Mouse (Mus musculus) lung, adult 2 months (tissue): ENCODE measurements at regions not wholly inside any gene's neighbourhood (a gene's known extent, or its start where the extent isn't known, plus 50 kb on each side); places are given as distances from the start of the nearest gene placed in this dataset.

Source experiments
- DNase-seq: peaks from one replicate; pipeline ENCODE4 v3.0.0; 2022
- H3K4me1 ChIP-seq: fragments of 200-500 bp; 2 replicates; pipeline ENCODE4 v1.6.1; 2011; ENCODE audit warnings: low read length; ENCODE audit not compliant: control insufficient read depth, insufficient read depth
- H3K4me3 ChIP-seq: fragments of 200-500 bp; replicated peaks from 2 replicates; pipeline ENCODE3; 2011; ENCODE audit warnings: low read depth, mild to moderate bottlenecking, control low read depth, low read length; ENCODE audit errors: extremely low read depth
- CTCF ChIP-seq: fragments of 200-500 bp; IDR thresholded peaks from 2 replicates; pipeline ENCODE4 v1.5.1; 2011; ENCODE audit warnings: mild to moderate bottlenecking, low read length, control low read depth; ENCODE audit not compliant: insufficient read depth
- POLR2A ChIP-seq: fragments of 200-500 bp; IDR thresholded peaks from 2 replicates; pipeline ENCODE4 v1.6.1; 2011; ENCODE audit warnings: low read depth, mild to moderate bottlenecking, control low read depth, low read length, borderline replicate concordance; ENCODE audit errors: extremely low read depth
- WGBS: fragments of 180-500 bp; shearing (Covaris S2); methylation state at CpG from one replicate; pipeline ENCODE4 v1.1.7; 2018; 5-methylcytosine and 5-hydroxymethylcytosine counted together

DNA sequence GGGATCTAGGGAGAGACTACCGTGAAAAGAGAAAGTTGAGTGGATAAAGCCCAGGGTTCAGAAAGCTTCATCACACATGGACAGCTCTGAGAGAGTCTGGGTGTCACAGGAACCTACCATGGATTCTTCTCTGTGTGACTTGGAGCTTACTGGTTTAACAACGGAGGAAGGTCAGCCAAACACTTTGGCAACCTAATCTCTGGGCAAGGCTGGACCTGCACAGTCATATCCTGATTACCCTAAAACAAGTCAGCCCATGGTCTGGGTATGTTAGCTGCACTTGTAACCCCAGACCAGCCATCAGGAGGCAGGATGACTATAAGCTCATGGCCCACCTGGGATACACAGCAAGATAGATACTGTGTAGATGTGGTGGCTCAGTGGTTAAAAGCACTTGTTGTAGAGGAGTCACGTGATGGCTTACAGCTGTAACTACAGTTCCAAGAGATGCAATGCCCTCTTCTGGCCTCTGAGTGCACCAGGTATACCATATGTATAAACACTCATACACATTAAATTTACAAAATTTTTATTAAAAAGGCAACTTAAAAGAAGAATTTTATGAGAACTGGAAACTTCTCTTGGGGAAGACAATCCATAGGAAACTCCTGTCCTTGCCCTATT lies 85.0 kb upstream of the Serbp1 start:
- Histone ChIP-seq H3K4me3 (no peak overlapping the region), H3K4me1 (0 out of 2 replicates have a peak, but pooled peaks cover 2% of the 10 kb centered on the region)
- TF ChIP-seq CTCF (no peak), POLR2A (no peak)
- no peak for DNase-seq
- WGBS, result 62% methylated on average over 3 of the region's 3 CpGs

DNA sequence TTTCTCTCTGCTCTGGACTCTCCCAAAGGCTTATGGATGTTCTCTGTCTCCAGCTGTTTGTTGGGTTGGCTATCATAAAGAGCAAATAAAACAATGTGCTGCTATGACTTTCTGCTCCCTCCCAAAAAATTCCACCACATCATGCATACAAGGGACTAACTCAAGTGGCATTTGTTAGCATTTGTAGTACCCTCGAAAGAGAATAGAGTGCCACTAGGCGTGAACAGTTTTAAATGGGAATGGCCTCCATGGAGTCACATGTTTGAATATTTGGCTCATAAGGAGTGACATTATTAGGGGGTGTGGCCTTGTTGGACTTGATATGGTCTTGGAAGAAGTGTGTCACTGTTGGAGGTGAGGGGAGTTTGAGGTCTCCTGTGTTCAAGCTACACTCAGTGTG lies 86.5 kb upstream of the Serbp1 start:
- WGBS, result 67% methylated on average over 2 of the region's 2 CpGs
- TF ChIP-seq POLR2A (no peak), CTCF (no peak)

DNA sequence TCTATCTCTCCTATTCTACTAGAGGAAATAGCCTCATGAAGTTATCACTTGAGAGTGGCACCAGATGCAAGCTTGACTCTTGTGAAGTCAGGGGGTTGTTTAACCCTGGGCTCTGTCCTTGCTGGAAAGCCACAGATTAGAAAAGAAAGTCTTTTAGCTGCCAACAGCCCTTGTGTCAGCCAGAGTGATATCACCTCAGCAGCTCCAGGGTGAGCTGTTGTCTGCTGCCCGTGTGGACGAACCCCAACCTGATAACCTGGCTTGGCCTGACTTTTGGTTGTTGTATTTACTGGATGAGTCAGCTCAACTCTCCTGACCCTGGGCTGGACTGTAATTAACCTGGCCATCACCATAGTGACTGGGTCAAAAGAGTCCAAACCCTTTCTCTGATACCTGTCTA lies 88.6 kb upstream of the Serbp1 start:
- WGBS, result 46% methylated on average over 2 of the region's 2 CpGs
- peaks cover 2% of the 10 kb centered on the region; the same call in 1 of the 2 replicates for H3K4me1 ChIP-seq
- TF ChIP-seq CTCF, result no peak
- TF ChIP-seq POLR2A, result no peak
- DNase-seq, result no peak
- H3K4me3 ChIP-seq, result no peak overlapping the region

More for the DNA sequence above, 86.5 kb upstream of the Serbp1 start:
- Histone ChIP-seq H3K4me1 (0 out of 2 replicates have a peak, but pooled peaks cover 2% of the 10 kb centered on the region), H3K4me3 (no peak overlapping the region)
- DNase-seq, result no peak

DNA sequence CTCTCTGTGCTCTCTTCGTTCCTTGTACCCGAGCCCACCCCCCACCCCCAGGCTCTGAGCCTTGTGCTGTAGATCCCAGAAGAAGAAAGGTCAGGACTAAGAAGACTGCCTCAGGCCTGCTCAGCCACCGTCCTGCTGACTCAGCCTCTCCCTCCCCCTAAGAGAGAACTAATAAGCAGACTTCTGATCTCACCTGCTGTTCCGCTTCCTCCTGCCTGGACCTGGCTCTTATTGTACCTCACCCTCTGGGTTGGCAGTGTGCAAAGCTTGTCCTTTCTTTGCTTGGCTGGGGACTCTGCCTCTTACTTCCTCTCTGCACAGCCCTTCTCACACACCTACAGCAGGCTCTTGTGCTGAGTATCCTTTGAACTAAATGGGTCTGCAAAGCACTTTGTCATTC lies 91.3 kb upstream of the Serbp1 start:
- Histone ChIP-seq H3K4me1 (peaks cover 1% of the 10 kb centered on the region; the same call in 1 of the 2 replicates), H3K4me3 (no peak overlapping the region)
- no peak for DNase-seq
- TF ChIP-seq CTCF (no peak), POLR2A (no peak)
- WGBS, result 52% methylated on average over 4 of the region's 4 CpGs

DNA sequence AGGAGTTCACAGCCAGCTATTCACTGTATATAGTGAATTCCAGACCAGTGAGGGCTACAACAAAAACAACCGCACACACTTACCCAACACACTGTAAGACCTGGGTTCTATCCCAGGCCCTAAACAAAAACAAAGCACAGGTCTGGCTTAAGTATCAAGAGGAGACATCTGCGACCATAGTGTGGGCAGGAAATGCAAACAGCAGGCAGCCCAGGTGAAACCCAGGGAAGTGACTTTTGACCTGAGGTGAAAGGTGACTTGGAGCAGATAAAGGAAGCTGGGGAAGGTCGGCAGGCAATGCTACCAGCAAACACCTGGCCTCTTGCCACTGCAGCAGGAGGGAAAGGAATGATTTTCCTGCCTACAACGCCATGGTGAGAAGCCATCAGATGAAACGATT lies 92.0 kb upstream of the Serbp1 start:
- no peak for DNase-seq
- WGBS, result 34% methylated on average over 5 of the region's 5 CpGs
- Histone ChIP-seq H3K4me1 (no peaks in the 10 kb centered on the region; the same call in 1 of the 2 replicates), H3K4me3 (no peak overlapping the region)
- TF ChIP-seq CTCF (no peak), POLR2A (no peak)

DNA sequence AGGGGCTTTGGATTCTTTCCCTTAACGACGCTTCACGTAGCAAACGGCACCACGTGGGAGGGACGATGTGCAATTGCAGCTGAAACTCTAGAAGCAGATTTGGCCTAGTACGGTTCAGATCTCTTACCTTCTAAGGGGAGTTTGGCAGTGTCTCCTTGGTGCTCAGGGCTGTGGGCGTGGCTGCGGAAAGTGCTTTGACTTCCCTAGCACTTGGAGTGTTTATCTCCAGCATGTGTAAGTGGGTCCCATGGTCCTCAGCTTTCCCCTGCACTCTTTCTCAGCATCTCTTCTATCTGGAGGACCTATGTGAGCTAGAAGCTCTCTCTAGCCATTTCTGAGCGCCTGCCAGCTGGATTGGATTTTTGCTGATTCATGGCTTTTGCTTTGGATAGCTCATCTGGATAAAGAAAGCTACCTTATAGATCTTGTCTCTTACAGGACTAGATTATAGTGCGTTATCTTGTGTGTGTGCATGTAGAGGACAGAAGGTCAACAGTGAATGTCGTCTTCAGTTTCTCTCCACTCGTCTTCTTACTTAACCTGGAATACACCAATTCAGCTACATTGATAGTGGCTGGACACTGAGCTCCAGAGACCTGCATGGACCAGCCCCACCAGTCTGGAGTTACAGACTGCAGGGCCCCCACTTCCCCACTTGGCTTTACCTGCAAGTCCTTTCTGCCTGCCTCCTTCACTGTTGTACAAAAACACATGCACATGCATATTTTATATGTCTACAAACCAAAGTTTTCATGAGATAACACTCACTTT lies 92.8 kb upstream of the Serbp1 start:
- TF ChIP-seq POLR2A (no peak), CTCF (no peak)
- no peaks in the 10 kb centered on the region; the same call in 1 of the 2 replicates for H3K4me1 ChIP-seq
- H3K4me3 ChIP-seq, result no peak overlapping the region
- 58% methylated on average over 13 of the region's 13 CpGs for WGBS
- peak; percentile 55 for DNase-seq

DNA sequence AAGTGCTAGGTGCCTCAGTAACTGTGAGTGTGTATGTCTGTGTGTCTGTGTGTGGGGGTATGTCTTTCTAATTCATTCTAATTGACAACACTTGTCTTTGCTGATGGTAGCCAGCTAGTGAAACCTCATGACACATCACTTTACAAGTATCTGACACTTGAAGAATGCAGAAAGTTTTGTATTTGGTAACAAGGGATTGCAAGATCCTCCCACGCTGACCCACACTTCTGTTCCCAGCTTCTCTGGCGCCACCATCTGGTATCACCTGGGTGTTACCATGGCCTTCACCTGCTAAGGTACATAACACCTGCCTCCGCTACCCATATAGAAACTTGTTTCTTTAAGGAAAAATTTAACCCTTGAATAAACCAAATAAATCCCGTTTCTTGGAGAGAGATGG lies 95.8 kb upstream of the Serbp1 start:
- H3K4me1 ChIP-seq, result peaks cover 3% of the 10 kb centered on the region
- DNase-seq, result peak; percentile 62
- H3K4me3 ChIP-seq, result no peak overlapping the region
- 33% methylated on average over 4 of the region's 4 CpGs for WGBS
- TF ChIP-seq POLR2A, result no peak
- peak; percentile 89 for TF ChIP-seq CTCF

DNA sequence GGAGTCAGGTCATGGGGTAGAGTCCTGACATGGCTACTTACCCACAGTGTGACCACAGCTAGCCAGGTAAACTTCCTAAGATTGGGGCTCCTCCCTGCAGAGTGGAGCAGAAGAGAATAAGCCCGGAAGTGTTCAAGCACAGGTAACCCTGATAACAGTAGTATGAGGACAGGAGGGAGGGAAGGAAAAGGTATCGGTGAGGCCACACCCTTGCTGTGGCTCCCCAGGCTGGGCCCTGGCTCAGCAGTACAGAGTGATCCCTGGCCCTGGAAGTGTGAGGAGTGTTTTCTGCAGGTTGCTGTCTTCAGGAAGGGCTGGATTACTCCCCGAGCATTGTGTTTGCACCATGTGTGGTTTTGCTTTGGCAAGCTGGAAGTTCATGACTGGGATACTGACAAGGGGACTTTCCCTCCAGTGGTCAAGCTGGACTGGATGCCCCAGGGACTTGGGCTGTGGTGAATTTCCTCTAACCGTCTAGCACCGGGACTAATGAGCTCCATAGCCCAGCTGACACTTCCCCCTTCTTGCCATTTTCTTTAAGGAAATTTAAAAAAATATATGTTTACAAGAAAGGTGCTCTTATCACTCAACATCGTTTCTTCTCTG lies 97.2 kb upstream of the Serbp1 start:
- no peak for DNase-seq
- 40% methylated on average over 6 of the region's 6 CpGs for WGBS
- TF ChIP-seq POLR2A (no peak), CTCF (no peak)
- H3K4me1 ChIP-seq, result peaks cover 3% of the 10 kb centered on the region
- H3K4me3 ChIP-seq, result no peak overlapping the region

DNA sequence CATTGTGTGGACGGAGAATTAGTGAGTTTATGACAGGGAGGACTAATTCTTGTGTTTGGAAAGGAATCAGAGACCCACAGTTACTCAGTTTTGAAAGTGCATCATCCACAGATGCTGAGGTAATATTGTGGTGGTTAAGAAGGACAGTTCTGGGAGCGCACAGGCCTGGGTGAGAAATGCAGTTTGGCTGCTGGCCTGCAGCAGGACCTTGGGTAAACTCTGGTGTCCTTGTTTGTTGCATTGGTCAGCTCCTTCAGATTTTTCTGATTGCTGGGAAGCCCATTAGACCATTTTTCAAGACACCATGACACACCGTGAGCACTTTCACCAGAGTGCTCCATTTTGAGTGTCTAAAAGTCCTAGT lies 99.0 kb upstream of the Serbp1 start:
- WGBS, result 62% methylated on average over 3 of the region's 3 CpGs
- Histone ChIP-seq H3K4me1 (peaks cover 3% of the 10 kb centered on the region), H3K4me3 (no peak overlapping the region)

DNA sequence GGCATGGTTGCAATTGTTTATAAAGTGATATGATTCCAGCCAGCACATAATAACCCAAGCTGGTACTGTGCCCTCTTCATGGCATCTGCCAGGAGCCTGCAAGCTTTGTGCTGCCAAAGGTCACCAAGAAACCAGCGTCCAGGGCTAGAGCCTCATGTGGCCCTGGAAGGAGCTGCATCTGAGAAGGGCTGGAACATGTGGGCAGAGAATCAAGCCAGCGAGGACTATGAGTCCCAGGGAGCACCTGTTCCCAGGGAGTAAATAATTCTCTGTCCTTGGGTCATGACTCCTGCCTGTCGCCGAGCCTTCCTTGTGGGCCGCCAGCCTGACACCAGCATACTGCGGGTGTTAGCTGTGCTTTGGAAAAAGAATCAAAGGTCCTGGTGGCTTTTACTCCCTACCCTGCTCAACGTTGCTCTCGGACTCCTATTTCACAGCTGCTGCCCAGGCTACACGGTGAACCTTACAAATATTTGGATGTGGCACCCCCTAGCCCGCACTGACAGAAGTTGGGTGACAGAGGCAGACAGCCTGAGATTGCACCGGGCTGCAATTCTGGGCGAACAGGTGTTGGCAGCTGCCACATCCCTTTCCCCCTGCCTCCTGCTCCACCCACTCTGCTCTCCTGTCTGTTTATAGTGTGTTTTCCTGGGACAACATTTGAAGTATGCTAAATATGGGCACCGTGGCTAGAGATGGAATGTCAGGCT lies 99.5 kb upstream of the Serbp1 start:
- Histone ChIP-seq H3K4me1 (peaks cover 3% of the 10 kb centered on the region), H3K4me3 (no peak overlapping the region)
- WGBS, result 42% methylated on average over 13 of the region's 13 CpGs
- DNase-seq, result no peak
- TF ChIP-seq CTCF (0 out of 2 replicates have a peak, but pooled peaks have one; percentile 8), POLR2A (no peak)

More for the DNA sequence above, 99.0 kb upstream of the Serbp1 start:
- DNase-seq, result no peak
- TF ChIP-seq POLR2A, result no peak
- TF ChIP-seq CTCF, result no peak
